Mouse (Mus musculus) forebrain, embryonic 14.5 days (tissue): Measurements from ENCODE around the gene Ell. TPM values are rescaled to one million over a fixed set of nuclear protein-coding genes. Genes with fewer than 3 reads are reported as not detected.
A peak's percentile ranks its signal among the peaks of the same experiment; 100 is the strongest.

Source experiments
- ATAC-seq: fragments of 200-750 bp; cut with Nextera tagmentation; 2 replicates; pipeline ENCODE4 v1.8.0; 2017; ENCODE audit warnings: mild to moderate bottlenecking, moderate library complexity
- DNase-seq: peaks from one replicate; pipeline ENCODE4 v3.0.0-alpha.2; 2015; ENCODE audit warnings: low spot score
- H3K27ac ChIP-seq: fragments of 300-500 bp; sonication (generic); 2 replicates; pipeline ENCODE4 v1.5.1; 2014; ENCODE audit warnings: low read depth, mild to moderate bottlenecking, control low read depth, low read length, moderate library complexity
- H3K27me3 ChIP-seq: fragments of 300-500 bp; sonication (generic); replicated peaks from 2 replicates; pipeline ENCODE4 v1.6.1; 2014; ENCODE audit warnings: low read length, control low read depth, mixed read lengths; ENCODE audit not compliant: control insufficient read depth, insufficient read depth
- H3K36me3 ChIP-seq: fragments of 300-500 bp; sonication (generic); 2 replicates; pipeline ENCODE4 v1.6.1; 2014; ENCODE audit warnings: low read length, control low read depth; ENCODE audit not compliant: control insufficient read depth, insufficient read depth
- H3K4me1 ChIP-seq: fragments of 300-500 bp; sonication (generic); 2 replicates; pipeline ENCODE4 v1.6.1; 2014; ENCODE audit warnings: antibody characterized with exemption, low read length, control low read depth; ENCODE audit not compliant: control insufficient read depth, insufficient read depth
- H3K4me2 ChIP-seq: fragments of 300-500 bp; sonication (generic); 2 replicates; pipeline ENCODE4 v1.6.1; 2014; ENCODE audit warnings: mild to moderate bottlenecking, control low read depth, low read length
- H3K4me3 ChIP-seq: fragments of 300-500 bp; sonication (generic); 2 replicates; pipeline ENCODE4 v1.5.1; 2014; ENCODE audit warnings: low read depth, low read length, control low read depth
- H3K9ac ChIP-seq: fragments of 300-500 bp; sonication (generic); 2 replicates; pipeline ENCODE4 v1.6.1; 2014; ENCODE audit warnings: mild to moderate bottlenecking, low read length, control low read depth, moderate library complexity
- H3K9me3 ChIP-seq: fragments of 300-500 bp; sonication (generic); replicated peaks from 2 replicates; pipeline ENCODE4 v1.6.1; 2016; ENCODE audit warnings: low read length, control low read depth, mixed read lengths; ENCODE audit not compliant: control insufficient read depth
- WGBS: fragments of 180-500 bp; shearing (Covaris S2); extraction: QIAGEN DNeasy Blood & Tissue Kit; methylation state at CpG from one replicate; pipeline ENCODE4 v1.1.7; 2014; 5-methylcytosine and 5-hydroxymethylcytosine counted together
- polyA plus RNA-seq: library from polyadenylated mRNA; unstranded; fragments of >200 nt; fragmentation: Nextera tagmentation; extraction: Ambion mirVana; gene quantifications from 2 replicates; pipeline ENCODE4 v1.2.1, GENCODE M21; 2014

Gene Ell
- polyA plus RNA-seq, 1 experiment from 2014 or later, result 15.1 TPM

GRCm38 (mm10) chr8:70630532-70631381 is 91.5 kb downstream of the Ell start:
- ATAC-seq (peak; percentile 9; the same call in 1 of the 2 replicates), DNase-seq (no peak)
- Histone ChIP-seq H3K27ac (no peak overlapping the region), H3K4me2 (no peak overlapping the region), H3K36me3 (no peaks in the 10 kb centered on the region), H3K4me1 (peaks cover 3% of the 10 kb centered on the region; the same call in 1 of the 2 replicates), H3K4me3 (no peak overlapping the region), H3K9me3 (no peaks in the 10 kb centered on the region), H3K27me3 (peaks cover 8% of the 10 kb centered on the region; the same call in 1 of the 2 replicates), H3K9ac (no peak overlapping the region)
- WGBS, result 19% methylated on average over 22 of the region's 22 CpGs

GRCm38 (mm10) chr8:70631436-70631835 is 92.2 kb downstream of the Ell start:
- no peak overlapping the region for H3K4me2 ChIP-seq
- peaks cover 8% of the 10 kb centered on the region; the same call in 1 of the 2 replicates for H3K27me3 ChIP-seq
- no peaks in the 10 kb centered on the region for H3K9me3 ChIP-seq
- H3K4me1 ChIP-seq, result peaks cover 3% of the 10 kb centered on the region; the same call in 1 of the 2 replicates
- H3K27ac ChIP-seq, result no peak overlapping the region
- H3K4me3 ChIP-seq, result no peak overlapping the region
- H3K36me3 ChIP-seq, result no peaks in the 10 kb centered on the region
- DNase-seq, result no peak
- H3K9ac ChIP-seq, result no peak overlapping the region
- WGBS, result 21% methylated on average over 24 of the region's 24 CpGs
- ATAC-seq, result no peak

- Histone ChIP-seq H3K9ac (no peak within 1 kb of the TSS), H3K27me3 (peaks cover 8% of the 10 kb centered on the region; the same call in 1 of the 2 replicates), H3K4me1 (peaks cover 3% of the 10 kb centered on the region; the same call in 1 of the 2 replicates), H3K4me2 (no peak within 1 kb of the TSS), H3K4me3 (no peak within 1 kb of the TSS), H3K27ac (no peak within 1 kb of the TSS), H3K36me3 (no peaks in the 10 kb centered on the region), H3K9me3 (no peaks in the 10 kb centered on the region)
- DNase-seq (no peak), ATAC-seq (no peak)
- 73% methylated on average over 6 of the region's 6 CpGs for WGBS
Observed at GRCm38 (mm10) chr8:70632346-70632892, 93.2 kb downstream of the Ell start, which contains the start of gene Gdf15. Gene Gdf15 (minus strand): TSS chr8:70632456.

GRCm38 (mm10) chr8:70634066-70634465 is 94.8 kb downstream of the Ell start:
- peaks cover 3% of the 10 kb centered on the region; the same call in 1 of the 2 replicates for H3K4me1 ChIP-seq
- H3K4me2 ChIP-seq, result no peak overlapping the region
- ATAC-seq, result no peak
- H3K36me3 ChIP-seq, result no peaks in the 10 kb centered on the region
- WGBS, result 57% methylated on average over 6 of the region's 6 CpGs
- no peak overlapping the region for H3K4me3 ChIP-seq
- no peak for DNase-seq
- H3K27ac ChIP-seq, result no peak overlapping the region
- H3K9me3 ChIP-seq, result no peaks in the 10 kb centered on the region
- H3K27me3 ChIP-seq, result peaks cover 8% of the 10 kb centered on the region; the same call in 1 of the 2 replicates
- H3K9ac ChIP-seq, result no peak overlapping the region

- Histone ChIP-seq H3K27ac (no peak overlapping the region), H3K4me1 (0 out of 2 replicates have a peak, but pooled peaks cover 3% of the 10 kb centered on the region), H3K9me3 (no peaks in the 10 kb centered on the region), H3K36me3 (no peaks in the 10 kb centered on the region), H3K27me3 (peaks cover 8% of the 10 kb centered on the region; the same call in 1 of the 2 replicates), H3K4me2 (no peak overlapping the region), H3K4me3 (no peak overlapping the region), H3K9ac (no peak overlapping the region)
- WGBS, result 81% methylated on average over 6 of the region's 6 CpGs
- ATAC-seq, result no peak
- DNase-seq, result no peak
Observed at GRCm38 (mm10) chr8:70635527-70635926, 96.3 kb downstream of the Ell start.

- Histone ChIP-seq H3K9ac (no peak overlapping the region), H3K4me2 (no peak overlapping the region), H3K27ac (no peak overlapping the region), H3K9me3 (no peaks in the 10 kb centered on the region), H3K4me3 (no peak overlapping the region), H3K27me3 (no peaks in the 10 kb centered on the region), H3K36me3 (no peaks in the 10 kb centered on the region), H3K4me1 (no peaks in the 10 kb centered on the region)
- 60% methylated on average over 8 of the region's 8 CpGs for whole genome bisulfite sequencing
- ATAC-seq (no peak), DNase-seq (no peak)
Observed at GRCm38 (mm10) chr8:70636838-70637237, 97.6 kb downstream of the Ell start.

GRCm38 (mm10) chr8:70638752-70639151 is 99.5 kb downstream of the Ell start:
- Histone ChIP-seq H3K4me2 (no peak overlapping the region), H3K4me1 (no peaks in the 10 kb centered on the region), H3K9ac (no peak overlapping the region), H3K36me3 (no peaks in the 10 kb centered on the region), H3K27ac (no peak overlapping the region), H3K9me3 (no peaks in the 10 kb centered on the region), H3K4me3 (no peak overlapping the region), H3K27me3 (no peaks in the 10 kb centered on the region)
- ATAC-seq, result no peak
- no peak for DNase-seq
- 77% methylated on average over 9 of the region's 9 CpGs for WGBS
